Mouse (Mus musculus) neural tube, embryonic 11.5 days (tissue): Measurements from ENCODE around the gene Mars. TPM values are rescaled to one million over a fixed set of nuclear protein-coding genes. Genes with fewer than 3 reads are reported as not detected.
A peak's percentile ranks its signal among the peaks of the same experiment; 100 is the strongest.

Experiments used
- ATAC-seq: fragments of 200-750 bp; cut with Nextera tagmentation; 2 replicates; pipeline ENCODE4 v1.8.0; 2017; ENCODE audit warnings: moderate number of reproducible peaks, mild to moderate bottlenecking, moderate TSS enrichment, moderate library complexity; ENCODE audit not compliant: insufficient read depth, low FRiP score, low TSS enrichment
- DNase-seq: peaks from one replicate; pipeline ENCODE4 v3.0.0-alpha.2; 2015; ENCODE audit warnings: low spot score
- H3K27ac ChIP-seq: fragments of 300-500 bp; sonication (generic); 2 replicates; pipeline ENCODE4 v1.5.1; 2014; ENCODE audit warnings: low read depth, mild to moderate bottlenecking, low read length
- H3K27me3 ChIP-seq: fragments of 300-500 bp; sonication (generic); 2 replicates; pipeline ENCODE4 v1.6.1; 2014; ENCODE audit warnings: mild to moderate bottlenecking, low read length, mixed read lengths; ENCODE audit not compliant: control insufficient read depth, insufficient read depth
- H3K36me3 ChIP-seq: fragments of 300-500 bp; sonication (generic); 2 replicates; pipeline ENCODE4 v1.6.1; 2014; ENCODE audit warnings: mild to moderate bottlenecking, low read length, moderate library complexity, mixed read lengths; ENCODE audit not compliant: control insufficient read depth, insufficient read depth
- H3K4me1 ChIP-seq: fragments of 300-500 bp; sonication (generic); 2 replicates; pipeline ENCODE4 v1.6.1; 2014; ENCODE audit warnings: low read length, mixed read lengths; ENCODE audit not compliant: control insufficient read depth, insufficient read depth
- H3K4me2 ChIP-seq: fragments of 300-500 bp; sonication (generic); 2 replicates; pipeline ENCODE4 v1.6.1; 2014; ENCODE audit warnings: low read depth, mild to moderate bottlenecking, moderate library complexity
- H3K4me3 ChIP-seq: fragments of 300-500 bp; sonication (generic); 2 replicates; pipeline ENCODE4 v1.5.1; 2014; ENCODE audit warnings: low read depth, low read length
- H3K9ac ChIP-seq: fragments of 300-500 bp; sonication (generic); 2 replicates; pipeline ENCODE4 v1.6.1; 2014; ENCODE audit warnings: mild to moderate bottlenecking, low read length
- H3K9me3 ChIP-seq: fragments of 300-500 bp; sonication (generic); 2 replicates; pipeline ENCODE4 v1.6.1; 2016; ENCODE audit warnings: low read length; ENCODE audit not compliant: control insufficient read depth
- whole genome bisulfite sequencing: fragments of 180-500 bp; shearing (Covaris S2); extraction: QIAGEN DNeasy Blood & Tissue Kit; methylation state at CpG from one replicate; pipeline ENCODE4 v1.1.7; 2014; 5-methylcytosine and 5-hydroxymethylcytosine counted together
- polyA plus RNA-seq: library from polyadenylated mRNA; unstranded; fragments of >200 nt; fragmentation: Nextera tagmentation; extraction: Ambion mirVana; gene quantifications from 2 replicates; pipeline ENCODE4 v1.2.1, GENCODE M21; 2014

The Mars gene
- polyA plus RNA-seq, 1 experiment from 2014 or later, result 164 TPM

DNA sequence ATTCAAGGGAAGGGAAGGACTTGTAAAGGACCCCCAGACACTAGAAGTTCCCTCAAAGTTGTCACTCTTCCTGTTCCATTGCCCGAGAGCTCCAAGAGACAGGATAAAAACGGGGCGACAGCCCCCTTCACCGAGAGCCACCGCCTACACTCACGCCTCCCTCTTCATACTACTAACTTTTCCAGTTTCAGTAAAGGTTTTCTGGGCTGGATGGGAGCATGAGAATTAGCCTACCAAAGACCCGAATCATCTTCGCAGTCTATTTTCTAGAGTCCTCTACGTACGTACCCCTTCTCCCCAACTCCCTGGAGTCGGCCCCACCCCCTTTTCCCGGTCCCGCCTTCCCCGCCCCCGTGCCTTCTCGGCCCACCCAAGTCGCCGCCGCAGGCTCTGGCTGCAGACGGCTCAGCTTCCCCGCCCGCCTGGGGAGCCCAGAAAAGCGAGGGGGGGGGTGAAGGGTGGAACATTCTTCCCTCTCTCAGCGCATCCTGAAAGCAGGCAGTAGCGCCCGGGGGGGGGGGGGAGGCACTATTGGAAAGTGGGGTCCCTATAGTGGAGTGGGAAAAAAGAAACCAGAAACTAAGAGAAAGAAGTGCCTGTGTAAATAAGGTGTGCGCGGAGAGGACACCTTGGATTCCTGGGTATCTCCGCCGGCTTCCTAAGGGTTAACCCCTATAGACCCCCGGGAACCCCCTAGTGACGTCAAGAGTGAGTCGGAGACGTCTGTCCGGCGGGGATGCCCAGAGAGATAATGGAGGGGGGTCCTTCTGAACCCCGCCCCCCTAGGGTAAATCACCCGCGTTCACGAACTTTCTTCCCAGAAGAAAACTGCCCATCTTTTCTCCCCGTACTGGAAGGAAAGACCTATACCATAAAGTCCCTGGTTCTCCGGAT, 28.3 kb upstream of the Mars start:
- Histone ChIP-seq H3K27me3 (peaks cover 19% of the 10 kb centered on the region), H3K27ac (peak overlapping the region; percentile 58), H3K9me3 (0 out of 2 replicates have a peak, but pooled peaks cover 2% of the 10 kb centered on the region), H3K36me3 (no peaks in the 10 kb centered on the region), H3K4me2 (peak overlapping the region; percentile 75), H3K9ac (peak overlapping the region; percentile 12; the same call in 1 of the 2 replicates), H3K4me1 (peaks cover 21% of the 10 kb centered on the region), H3K4me3 (peak overlapping the region; percentile 39)
- WGBS, result under 1% methylated on average over 39 of the region's 42 CpGs
- ATAC-seq (peak; percentile 53; the same call in 1 of the 2 replicates), DNase-seq (peak; percentile 81)

DNA sequence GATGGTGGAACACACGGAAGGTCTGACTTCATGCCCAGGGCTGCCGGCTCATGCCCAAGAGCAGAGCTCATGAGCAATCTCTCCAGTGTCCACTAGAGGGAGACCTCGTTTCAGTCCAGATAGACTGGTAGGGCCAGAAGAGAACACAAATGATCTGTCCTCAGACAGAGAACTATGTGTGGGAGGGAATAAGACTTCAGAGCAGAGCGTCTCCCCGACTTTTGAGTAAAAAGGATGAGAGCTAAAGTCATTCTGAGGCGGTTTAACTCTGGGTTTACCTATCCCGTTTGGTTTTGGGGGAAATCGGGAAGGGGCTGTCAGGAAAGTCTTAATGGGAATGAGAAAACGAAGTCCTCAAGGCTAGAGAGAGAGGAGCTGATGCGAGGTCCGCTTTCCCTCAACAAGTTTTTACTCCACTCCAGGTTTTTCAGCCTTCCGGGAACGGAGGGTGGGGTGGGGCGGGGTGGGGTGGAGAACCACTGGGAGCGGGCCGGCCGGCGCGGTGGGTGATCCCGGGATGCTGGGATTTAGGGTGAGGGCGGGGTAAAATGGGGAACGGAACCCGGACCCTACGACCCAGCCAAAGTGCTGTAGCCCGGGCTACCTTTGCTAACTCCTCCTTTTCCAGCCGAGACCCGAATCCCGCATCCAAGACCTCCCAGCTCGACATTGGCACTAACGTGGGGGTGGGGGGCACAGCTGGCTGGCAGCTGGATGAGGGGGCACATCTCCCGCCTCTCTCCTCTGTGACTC, 27.5 kb upstream of the Mars start:
- WGBS, result under 1% methylated on average over 26 of the region's 31 CpGs
- Histone ChIP-seq H3K27ac (peak overlapping the region; percentile 58), H3K9ac (peak overlapping the region; percentile 12; the same call in 1 of the 2 replicates)

DNA sequence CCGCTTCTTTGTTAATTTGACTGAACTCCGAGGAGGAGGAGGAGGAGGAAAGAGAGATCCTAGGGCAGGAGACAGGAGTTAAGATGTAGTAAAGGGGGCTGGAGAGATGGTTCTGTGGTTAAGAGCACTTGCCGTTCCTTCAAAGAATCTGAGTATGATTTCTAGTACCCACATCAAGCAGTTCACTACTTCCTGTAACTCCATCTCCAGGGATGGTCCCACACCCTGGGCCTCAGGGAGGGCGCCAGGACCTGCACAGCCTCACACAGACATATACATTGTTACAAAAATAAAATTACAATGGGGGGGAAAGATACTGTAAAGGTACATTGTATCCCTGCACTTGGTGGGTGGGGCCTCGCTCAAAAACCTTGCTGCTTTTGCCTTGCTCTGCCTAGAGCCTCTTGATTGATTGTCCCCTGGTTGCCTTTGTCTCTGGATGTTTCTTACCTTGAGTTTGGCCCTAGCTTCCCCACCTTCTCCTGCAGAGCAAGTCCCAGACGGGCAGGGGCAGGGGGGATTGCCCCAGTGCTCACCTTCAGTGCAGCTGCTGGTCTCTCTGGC, 26.0 kb upstream of the Mars start:
- Histone ChIP-seq H3K27me3 (peaks cover 19% of the 10 kb centered on the region), H3K27ac (no peak overlapping the region), H3K4me1 (peaks cover 21% of the 10 kb centered on the region), H3K36me3 (peaks cover 2% of the 10 kb centered on the region; the same call in 1 of the 2 replicates), H3K9ac (no peak overlapping the region), H3K4me3 (no peak overlapping the region), H3K9me3 (no peaks in the 10 kb centered on the region), H3K4me2 (no peak overlapping the region)
- 88% methylated on average over 6 of the region's 6 CpGs for WGBS
- DNase-seq (no peak), ATAC-seq (no peak)

More for the DNA sequence above, 27.5 kb upstream of the Mars start:
- ATAC-seq, result peak; percentile 69
- peaks cover 19% of the 10 kb centered on the region for H3K27me3 ChIP-seq
- H3K4me1 ChIP-seq, result peaks cover 21% of the 10 kb centered on the region
- H3K9me3 ChIP-seq, result no peaks in the 10 kb centered on the region
- H3K4me3 ChIP-seq, result peak overlapping the region; percentile 39
- H3K36me3 ChIP-seq, result no peaks in the 10 kb centered on the region; the same call in 1 of the 2 replicates
- peak overlapping the region; percentile 75 for H3K4me2 ChIP-seq
- DNase-seq, result peak; percentile 84

- H3K4me1 ChIP-seq, result peaks cover 21% of the 10 kb centered on the region
- H3K4me3 ChIP-seq, result no peak overlapping the region
- H3K9ac ChIP-seq, result no peak overlapping the region
- peaks cover 19% of the 10 kb centered on the region for H3K27me3 ChIP-seq
- no peaks in the 10 kb centered on the region for H3K9me3 ChIP-seq
- no peak overlapping the region for H3K4me2 ChIP-seq
- 77% methylated on average over 5 of the region's 5 CpGs for WGBS
- no peak overlapping the region for H3K27ac ChIP-seq
- H3K36me3 ChIP-seq, result peaks cover 6% of the 10 kb centered on the region
- ATAC-seq, result no peak
- no peak for DNase-seq
Measured at GRCm38 (mm10) chr10:127336952-127337351, 25.4 kb upstream of the Mars start.

GRCm38 (mm10) chr10:127335271-127335670, 23.7 kb upstream of the Mars start:
- Histone ChIP-seq H3K9me3 (no peaks in the 10 kb centered on the region), H3K4me3 (no peak overlapping the region), H3K4me2 (no peak overlapping the region), H3K4me1 (peaks cover 8% of the 10 kb centered on the region; the same call in 1 of the 2 replicates), H3K27ac (no peak overlapping the region), H3K9ac (no peak overlapping the region), H3K36me3 (peaks cover 6% of the 10 kb centered on the region), H3K27me3 (peaks cover 5% of the 10 kb centered on the region)
- DNase-seq, result no peak
- WGBS, result 73% methylated on average over 1 of the region's 1 CpGs
- ATAC-seq, result no peak

- Histone ChIP-seq H3K9me3 (no peaks in the 10 kb centered on the region), H3K9ac (no peak overlapping the region), H3K27me3 (peaks cover 3% of the 10 kb centered on the region; the same call in 1 of the 2 replicates), H3K36me3 (peaks cover 6% of the 10 kb centered on the region), H3K4me1 (no peaks in the 10 kb centered on the region), H3K4me2 (no peak overlapping the region), H3K27ac (no peak overlapping the region), H3K4me3 (no peak overlapping the region)
- ATAC-seq (no peak), DNase-seq (no peak)
- WGBS, result 72% methylated on average over 5 of the region's 5 CpGs
Measured at GRCm38 (mm10) chr10:127333152-127333551, 21.6 kb upstream of the Mars start.

DNA sequence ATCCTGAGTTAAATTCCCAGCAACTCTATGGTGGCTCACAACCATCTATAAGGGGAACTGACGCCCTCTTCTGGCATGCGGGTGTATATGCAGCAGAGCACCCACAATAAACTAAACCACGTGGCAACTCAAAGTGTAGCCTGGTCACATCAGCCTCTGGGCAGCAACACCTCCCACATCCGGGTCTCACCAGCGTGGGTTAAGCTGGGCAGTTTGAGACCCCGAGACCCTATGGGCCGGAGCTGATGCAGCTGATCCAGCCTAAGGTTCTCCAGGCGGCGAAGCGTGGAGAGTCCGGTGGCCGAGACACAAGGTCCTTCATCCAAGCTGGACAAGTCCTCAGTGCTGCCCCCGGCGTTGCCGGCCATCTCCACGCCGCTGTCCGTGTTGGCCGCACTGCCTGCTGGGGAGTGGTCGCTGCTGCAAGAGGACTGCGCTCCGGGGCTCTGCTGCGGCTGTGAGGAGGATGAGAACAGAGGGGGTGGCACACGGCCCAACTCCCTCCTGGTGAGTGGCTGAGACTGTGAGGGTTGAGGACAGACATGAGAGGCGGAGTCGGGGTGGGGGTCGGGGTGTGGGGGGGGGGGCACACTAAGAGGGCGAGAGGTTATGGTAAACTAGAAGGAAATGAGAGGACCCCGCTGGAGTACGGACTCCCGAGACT, 20.8 kb upstream of the Mars start:
- 48% methylated on average over 31 of the region's 31 CpGs for WGBS
- no peak for ATAC-seq
- peaks cover 11% of the 10 kb centered on the region for H3K27me3 ChIP-seq
- H3K36me3 ChIP-seq, result peaks cover 6% of the 10 kb centered on the region
- H3K9ac ChIP-seq, result no peak overlapping the region
- no peak for DNase-seq
- H3K27ac ChIP-seq, result no peak overlapping the region
- H3K4me2 ChIP-seq, result peak overlapping the region; percentile 12; the same call in 1 of the 2 replicates
- H3K4me1 ChIP-seq, result no peaks in the 10 kb centered on the region
- no peak overlapping the region for H3K4me3 ChIP-seq
- H3K9me3 ChIP-seq, result no peaks in the 10 kb centered on the region

- peaks cover 31% of the 10 kb centered on the region for H3K27me3 ChIP-seq
- DNase-seq, result no peak
Measured at GRCm38 (mm10) chr10:127330212-127330611, 18.6 kb upstream of the Mars start.

More at GRCm38 (mm10) chr10:127330212-127330611, 18.6 kb upstream of the Mars start:
- no peak overlapping the region for H3K4me3 ChIP-seq
- no peaks in the 10 kb centered on the region for H3K9me3 ChIP-seq
- no peak overlapping the region for H3K4me2 ChIP-seq
- no peak overlapping the region for H3K27ac ChIP-seq
- WGBS, result 90% methylated on average over 7 of the region's 7 CpGs
- H3K4me1 ChIP-seq, result peaks cover 6% of the 10 kb centered on the region
- no peak overlapping the region for H3K9ac ChIP-seq
- no peak for ATAC-seq
- H3K36me3 ChIP-seq, result peaks cover 6% of the 10 kb centered on the region
